Mouse (Mus musculus) embryonic facial prominence, embryonic 12.5 days (tissue): Measurements from ENCODE around the gene Bcas3. TPM values are rescaled to one million over a fixed set of nuclear protein-coding genes. Genes with fewer than 3 reads are reported as not detected.

ENCODE experiments used
- ATAC-seq: fragments of 200-750 bp; cut with Nextera tagmentation; 2 replicates; pipeline ENCODE4 v1.8.0; 2017; ENCODE audit not compliant: insufficient number of reproducible peaks, insufficient read depth, low FRiP score, low TSS enrichment
- H3K27ac ChIP-seq: fragments of 300-500 bp; sonication (generic); 2 replicates; pipeline ENCODE4 v1.5.1; 2016; ENCODE audit warnings: mild to moderate bottlenecking
- H3K27me3 ChIP-seq: fragments of 300-500 bp; sonication (generic); 2 replicates; pipeline ENCODE4 v1.6.1; 2016; ENCODE audit warnings: mild to moderate bottlenecking, moderate library complexity
- H3K36me3 ChIP-seq: fragments of 300-500 bp; sonication (generic); 2 replicates; pipeline ENCODE4 v1.6.1; 2016; ENCODE audit warnings: mild to moderate bottlenecking
- H3K4me1 ChIP-seq: fragments of 300-500 bp; sonication (generic); 2 replicates; pipeline ENCODE4 v1.6.1; 2016
- H3K4me2 ChIP-seq: fragments of 300-500 bp; sonication (generic); replicated peaks from 2 replicates; pipeline ENCODE4 v1.6.1; 2016; ENCODE audit warnings: mild to moderate bottlenecking, moderate library complexity
- H3K4me3 ChIP-seq: fragments of 300-500 bp; sonication (generic); 2 replicates; pipeline ENCODE4 v1.5.1; 2016; ENCODE audit warnings: mild to moderate bottlenecking
- H3K9ac ChIP-seq: fragments of 300-500 bp; sonication (generic); 2 replicates; pipeline ENCODE4 v1.6.1; 2016; ENCODE audit warnings: mild to moderate bottlenecking, moderate library complexity
- H3K9me3 ChIP-seq: fragments of 300-500 bp; sonication (generic); 2 replicates; pipeline ENCODE4 v1.6.1; 2016; ENCODE audit warnings: mild to moderate bottlenecking, moderate library complexity
- WGBS: fragments of 180-500 bp; shearing (Covaris S2); methylation state at CpG from one replicate; pipeline ENCODE4 v1.1.7; 2016; 5-methylcytosine and 5-hydroxymethylcytosine counted together
- polyA plus RNA-seq: library from polyadenylated mRNA; unstranded; fragments of >200 nt; fragmentation: Nextera tagmentation; extraction: Ambion mirVana; gene quantifications from 2 replicates; pipeline ENCODE4 v1.2.1, GENCODE M21; 2016

Bcas3 gene
- polyA plus RNA-seq, 1 experiment from 2014 or later = 28.7 TPM

DNA sequence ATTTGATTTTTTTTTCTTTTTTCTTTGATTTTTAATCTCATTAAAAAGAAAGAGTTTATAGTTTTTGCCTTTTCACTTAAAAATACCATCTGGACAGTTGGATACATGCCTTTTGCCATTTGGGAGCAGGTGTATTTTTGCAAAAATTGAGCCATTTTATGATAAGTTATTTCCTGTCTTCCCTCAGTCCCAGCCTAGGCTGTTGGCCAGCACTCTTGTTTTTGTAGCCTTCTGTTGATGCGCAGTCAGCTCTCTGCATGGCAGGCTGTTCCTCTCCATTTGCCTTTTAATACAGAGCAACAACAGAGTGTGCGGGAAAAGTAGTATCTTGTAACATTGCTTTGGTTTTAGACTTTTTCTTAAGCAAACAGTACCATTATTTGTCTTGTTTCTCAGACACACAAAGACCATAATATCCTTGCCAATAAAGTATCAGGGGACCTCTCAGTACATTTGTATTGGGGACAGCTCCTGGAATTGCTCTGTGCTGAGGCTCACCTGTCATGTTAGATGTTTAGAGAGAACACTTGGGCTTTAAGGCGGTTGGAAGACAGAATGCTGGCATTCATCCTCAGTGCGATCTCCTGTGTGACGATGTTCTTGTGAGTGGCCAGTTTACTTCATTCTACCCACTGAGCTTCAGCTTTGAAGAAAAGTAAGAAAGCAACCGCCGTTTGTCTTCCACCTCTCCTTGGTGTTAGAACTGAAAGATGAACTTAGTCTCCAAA, 23.6 kb upstream of the Bcas3 start:
- 96% methylated on average over 7 of the region's 7 CpGs for WGBS
- Histone ChIP-seq H3K9me3 (no peaks in the 10 kb centered on the region), H3K27me3 (no peaks in the 10 kb centered on the region), H3K9ac (no peak overlapping the region), H3K4me2 (no peak overlapping the region), H3K36me3 (peaks cover 35% of the 10 kb centered on the region), H3K27ac (no peak overlapping the region), H3K4me1 (no peaks in the 10 kb centered on the region), H3K4me3 (no peak overlapping the region)
- ATAC-seq = no peak

DNA sequence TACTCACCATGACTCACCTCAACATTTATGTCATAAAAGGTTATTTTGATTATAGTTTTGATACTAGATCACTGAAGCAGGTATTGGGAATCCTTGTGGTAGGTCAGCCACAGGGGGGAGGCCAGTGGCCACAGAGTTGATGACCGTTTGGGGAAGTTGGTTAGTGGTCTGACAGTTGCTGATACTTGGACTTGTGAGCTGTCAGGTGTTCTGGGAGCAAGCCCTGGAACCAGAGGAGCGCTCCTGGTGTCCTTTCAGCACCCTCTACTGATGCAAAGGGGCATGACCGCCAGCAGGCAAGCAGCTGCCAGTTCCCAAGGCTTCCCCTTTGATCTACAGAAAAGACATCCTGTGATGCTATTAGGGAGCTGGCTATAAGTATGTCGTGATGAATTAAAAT, 18.2 kb upstream of the Bcas3 start:
- 48% methylated on average over 4 of the region's 4 CpGs for WGBS
- Histone ChIP-seq H3K4me2 (no peak overlapping the region), H3K27ac (no peak overlapping the region), H3K9ac (no peak overlapping the region), H3K27me3 (no peaks in the 10 kb centered on the region), H3K9me3 (no peaks in the 10 kb centered on the region), H3K4me1 (no peaks in the 10 kb centered on the region), H3K36me3 (peaks cover 52% of the 10 kb centered on the region), H3K4me3 (no peak overlapping the region)
- ATAC-seq = no peak

DNA sequence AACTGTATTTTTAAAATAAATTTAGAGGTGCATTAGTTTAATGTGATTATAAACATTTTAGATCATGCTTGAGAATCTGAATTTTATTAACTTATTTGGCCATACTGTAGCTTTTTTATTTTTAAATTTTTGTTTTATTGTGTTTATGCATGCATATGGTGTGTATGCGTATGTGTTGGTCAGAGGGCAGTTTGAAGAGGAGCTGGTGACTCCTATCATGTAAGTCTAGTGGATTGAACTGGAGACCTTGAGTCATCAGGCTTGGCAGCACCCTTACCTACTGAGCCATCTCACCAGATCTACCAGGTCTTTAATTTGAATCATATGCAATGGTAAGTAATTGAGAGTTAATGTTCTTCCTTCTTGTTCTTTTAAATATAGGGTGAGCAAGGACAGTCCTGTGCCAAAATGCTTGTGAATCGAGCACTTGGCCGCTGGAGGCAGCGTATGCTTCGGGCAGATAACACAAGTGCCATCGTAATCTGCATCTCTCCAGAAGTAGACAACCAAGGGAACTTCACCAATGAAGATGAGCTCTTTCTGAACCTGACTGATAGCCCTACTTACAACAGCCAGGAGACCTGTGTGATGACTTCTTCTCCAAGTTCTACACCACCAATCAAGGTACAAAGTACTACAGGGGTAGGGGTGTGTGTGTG, 13.7 kb upstream of the Bcas3 start:
- Histone ChIP-seq H3K27ac (no peak overlapping the region), H3K4me1 (no peaks in the 10 kb centered on the region), H3K9me3 (no peaks in the 10 kb centered on the region), H3K4me2 (no peak overlapping the region), H3K27me3 (no peaks in the 10 kb centered on the region), H3K4me3 (no peak overlapping the region), H3K36me3 (peaks cover 49% of the 10 kb centered on the region), H3K9ac (no peak overlapping the region)
- ATAC-seq = no peak
- 98% methylated on average over 6 of the region's 6 CpGs for WGBS

DNA sequence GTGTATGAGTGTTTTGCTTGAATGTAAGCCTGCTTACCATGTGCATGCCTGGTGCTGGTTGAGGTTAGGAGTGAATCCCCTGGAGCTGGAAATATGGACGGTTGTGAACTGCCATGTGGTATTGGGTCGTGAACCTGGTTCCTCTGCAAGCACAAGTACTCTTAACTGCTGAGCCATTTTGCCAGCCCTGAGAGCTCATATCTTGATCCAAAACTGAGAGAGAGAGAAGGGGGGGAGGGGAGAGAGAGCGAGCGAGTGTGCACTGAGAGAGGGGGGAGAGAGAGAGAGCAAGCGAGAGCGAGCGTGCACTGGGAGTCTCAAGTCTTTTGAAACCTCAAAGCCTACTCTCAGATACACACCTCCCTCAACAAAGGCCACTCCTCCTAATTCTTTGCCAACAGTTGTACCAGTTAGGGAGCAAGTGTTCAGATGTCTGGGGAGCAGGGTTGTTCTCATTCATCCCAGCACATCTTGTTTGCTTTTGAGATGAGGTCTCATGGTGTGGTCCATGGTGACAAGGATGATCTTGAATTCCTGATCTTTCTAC, 12.8 kb upstream of the Bcas3 start:
- Histone ChIP-seq H3K9ac (no peak overlapping the region), H3K36me3 (peaks cover 41% of the 10 kb centered on the region), H3K4me1 (no peaks in the 10 kb centered on the region), H3K9me3 (no peaks in the 10 kb centered on the region), H3K27me3 (no peaks in the 10 kb centered on the region), H3K4me2 (no peak overlapping the region), H3K4me3 (no peak overlapping the region), H3K27ac (no peak overlapping the region)
- no peak for ATAC-seq
- 83% methylated on average over 7 of the region's 7 CpGs for WGBS

DNA sequence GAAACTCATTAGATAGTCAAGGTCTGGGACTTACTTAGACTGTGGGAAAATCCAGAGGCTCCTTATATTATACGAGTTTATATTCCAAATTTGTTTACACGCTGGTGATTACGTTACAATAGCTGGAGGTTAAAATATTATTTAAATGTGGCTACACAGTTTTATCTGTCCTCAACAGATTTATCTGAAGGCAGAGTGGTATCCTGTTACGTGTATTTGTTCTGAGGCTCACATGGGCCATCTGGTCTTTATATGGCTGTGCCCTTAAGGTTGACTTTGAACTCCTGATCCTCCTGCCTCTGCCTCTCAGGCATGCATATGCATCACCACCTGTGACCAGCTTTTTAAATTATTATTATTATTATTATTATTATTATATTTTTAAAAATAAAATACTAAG, 852 bp downstream of the Bcas3 start:
- Histone ChIP-seq H3K27ac (no peak overlapping the region), H3K27me3 (no peaks in the 10 kb centered on the region), H3K4me1 (peaks cover 8% of the 10 kb centered on the region; the same call in 1 of the 2 replicates), H3K4me2 (peak overlapping the region; percentile 81), H3K9ac (peak overlapping the region; percentile 76), H3K4me3 (peak overlapping the region; percentile 82), H3K36me3 (0 out of 2 replicates have a peak, but pooled peaks cover 1% of the 10 kb centered on the region), H3K9me3 (no peaks in the 10 kb centered on the region)
- ATAC-seq = no peak
- 67% methylated on average over 4 of the region's 4 CpGs for WGBS

DNA sequence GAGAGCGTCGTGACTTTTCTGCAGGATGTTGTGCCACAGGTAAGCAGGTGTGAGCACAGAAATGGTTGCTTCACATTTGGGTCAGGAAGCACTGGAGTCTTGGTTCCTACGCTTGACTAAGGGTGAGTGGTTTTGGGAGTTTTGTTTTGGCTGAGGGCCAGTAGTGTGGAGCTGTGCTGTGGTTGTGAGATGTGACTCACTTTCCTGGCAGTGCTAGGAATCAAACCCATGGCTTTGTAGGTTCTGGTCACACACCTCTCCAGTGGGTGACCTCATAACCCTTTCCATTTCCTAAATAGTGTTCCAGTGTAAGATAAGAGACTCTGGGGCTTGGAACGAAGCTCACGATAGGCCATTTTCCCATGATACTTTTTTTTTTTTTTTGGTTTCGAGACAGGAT, 6.7 kb downstream of the Bcas3 start:
- WGBS = 93% methylated on average over 6 of the region's 6 CpGs

DNA sequence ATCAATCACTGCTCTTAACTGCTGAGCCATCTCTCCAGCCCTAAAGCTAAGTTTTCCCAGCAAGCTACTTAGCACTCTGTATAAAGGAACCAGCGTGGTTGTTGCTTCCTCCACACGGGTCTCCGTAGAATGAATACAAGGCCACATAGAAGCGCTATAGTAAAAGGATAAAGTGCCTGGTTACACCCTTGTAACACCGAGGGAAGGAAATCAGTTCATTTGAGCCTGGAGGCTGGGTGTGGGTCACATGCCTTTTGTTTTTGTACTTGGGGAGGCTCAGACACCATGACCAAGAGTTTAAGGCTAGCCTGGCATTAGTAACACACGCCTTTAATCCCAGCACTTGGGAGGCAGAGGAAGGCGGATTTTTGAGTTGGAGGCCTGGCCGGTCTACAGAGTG, 8.7 kb downstream of the Bcas3 start:
- H3K36me3 ChIP-seq = peaks cover 32% of the 10 kb centered on the region; the same call in 1 of the 2 replicates
- no peaks in the 10 kb centered on the region for H3K9me3 ChIP-seq
- no peak overlapping the region for H3K4me2 ChIP-seq
- no peaks in the 10 kb centered on the region for H3K4me1 ChIP-seq
- ATAC-seq = no peak
- H3K9ac ChIP-seq = no peak overlapping the region
- H3K4me3 ChIP-seq = no peak overlapping the region
- no peak overlapping the region for H3K27ac ChIP-seq
- WGBS = 74% methylated on average over 8 of the region's 8 CpGs
- no peaks in the 10 kb centered on the region for H3K27me3 ChIP-seq

More for the DNA sequence above, 6.7 kb downstream of the Bcas3 start:
- ATAC-seq = no peak
- H3K4me2 ChIP-seq = no peak overlapping the region
- H3K4me1 ChIP-seq = no peaks in the 10 kb centered on the region
- no peak overlapping the region for H3K9ac ChIP-seq
- H3K9me3 ChIP-seq = no peaks in the 10 kb centered on the region
- H3K4me3 ChIP-seq = no peak overlapping the region
- H3K27me3 ChIP-seq = no peaks in the 10 kb centered on the region
- H3K27ac ChIP-seq = no peak overlapping the region
- peaks cover 32% of the 10 kb centered on the region; the same call in 1 of the 2 replicates for H3K36me3 ChIP-seq

DNA sequence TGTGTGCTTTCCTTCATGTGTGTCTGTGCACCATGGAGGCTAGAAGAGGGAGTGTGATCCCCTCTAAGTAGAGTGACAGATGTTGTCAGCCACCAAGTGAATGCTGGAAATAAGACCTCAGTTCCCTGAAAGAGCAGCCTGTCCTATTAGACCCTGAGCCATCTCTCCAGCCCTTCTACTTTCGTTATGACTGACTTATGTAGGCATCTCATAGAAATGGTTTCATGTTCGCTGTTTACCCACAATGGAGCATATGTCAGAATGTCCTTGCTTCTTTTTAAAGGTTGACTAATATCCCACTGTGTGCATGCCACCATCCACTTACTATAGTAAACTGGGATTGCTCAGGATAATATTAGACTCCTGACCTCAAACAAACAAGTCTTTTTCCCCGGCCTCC, 13.2 kb downstream of the Bcas3 start:
- no peak overlapping the region for H3K9ac ChIP-seq
- no peaks in the 10 kb centered on the region for H3K4me1 ChIP-seq
- no peaks in the 10 kb centered on the region for H3K27me3 ChIP-seq
- 94% methylated on average over 3 of the region's 3 CpGs for WGBS
- H3K4me3 ChIP-seq = no peak overlapping the region
- ATAC-seq = no peak
- H3K27ac ChIP-seq = no peak overlapping the region
- peaks cover 26% of the 10 kb centered on the region; the same call in 1 of the 2 replicates for H3K36me3 ChIP-seq
- no peak overlapping the region for H3K4me2 ChIP-seq
- H3K9me3 ChIP-seq = no peaks in the 10 kb centered on the region

DNA sequence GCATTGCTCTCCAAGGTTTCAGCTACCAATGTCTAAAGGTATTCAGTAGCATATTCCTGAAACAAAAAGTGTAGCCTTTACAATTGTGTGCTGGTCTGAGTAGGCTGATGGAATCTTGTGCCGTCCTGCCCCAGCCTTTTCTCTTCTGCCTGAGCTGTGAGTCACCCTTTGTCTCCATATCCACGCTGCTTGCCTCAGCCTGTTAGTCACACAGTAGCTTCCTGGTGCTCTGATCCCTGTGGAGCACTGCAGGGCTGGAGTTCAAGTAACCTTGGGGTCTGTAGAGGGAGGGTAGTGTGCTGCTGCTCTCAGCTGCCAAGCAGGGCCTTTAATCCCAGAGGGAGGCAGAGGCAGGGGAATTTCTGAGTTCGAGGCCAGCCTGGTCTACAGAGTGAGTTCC, 14.9 kb downstream of the Bcas3 start:
- no peak overlapping the region for H3K27ac ChIP-seq
- WGBS = 74% methylated on average over 3 of the region's 3 CpGs
- H3K9ac ChIP-seq = no peak overlapping the region
- H3K4me2 ChIP-seq = no peak overlapping the region
- no peak overlapping the region for H3K4me3 ChIP-seq
- H3K27me3 ChIP-seq = no peaks in the 10 kb centered on the region
- ATAC-seq = no peak
- H3K36me3 ChIP-seq = peaks cover 22% of the 10 kb centered on the region; the same call in 1 of the 2 replicates
- H3K9me3 ChIP-seq = no peaks in the 10 kb centered on the region
- H3K4me1 ChIP-seq = no peaks in the 10 kb centered on the region

DNA sequence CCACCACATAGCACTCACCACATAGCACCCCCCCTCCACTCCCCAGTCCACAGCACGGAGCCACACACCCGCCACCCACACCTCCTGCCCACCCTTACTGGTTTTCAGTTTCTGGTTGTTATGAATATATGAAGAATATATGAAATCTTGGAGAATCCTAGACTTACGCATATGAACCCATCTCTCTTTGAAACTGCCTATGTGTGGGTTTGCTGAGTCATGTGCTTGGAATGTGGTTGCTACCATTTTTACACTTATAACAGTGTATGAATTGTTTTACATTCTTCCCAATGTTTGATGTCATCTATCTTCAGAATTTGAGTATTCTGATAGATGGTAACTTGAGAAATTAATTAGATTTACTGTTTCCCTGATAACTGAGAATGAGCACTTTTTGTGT, 26.1 kb downstream of the Bcas3 start:
- no peaks in the 10 kb centered on the region for H3K27me3 ChIP-seq
- WGBS = 90% methylated on average over 3 of the region's 3 CpGs
- H3K9ac ChIP-seq = no peak overlapping the region
- ATAC-seq = no peak
- H3K27ac ChIP-seq = no peak overlapping the region
- H3K4me2 ChIP-seq = no peak overlapping the region
- H3K9me3 ChIP-seq = no peaks in the 10 kb centered on the region
- no peaks in the 10 kb centered on the region for H3K4me1 ChIP-seq
- H3K36me3 ChIP-seq = no peaks in the 10 kb centered on the region
- H3K4me3 ChIP-seq = no peak overlapping the region

DNA sequence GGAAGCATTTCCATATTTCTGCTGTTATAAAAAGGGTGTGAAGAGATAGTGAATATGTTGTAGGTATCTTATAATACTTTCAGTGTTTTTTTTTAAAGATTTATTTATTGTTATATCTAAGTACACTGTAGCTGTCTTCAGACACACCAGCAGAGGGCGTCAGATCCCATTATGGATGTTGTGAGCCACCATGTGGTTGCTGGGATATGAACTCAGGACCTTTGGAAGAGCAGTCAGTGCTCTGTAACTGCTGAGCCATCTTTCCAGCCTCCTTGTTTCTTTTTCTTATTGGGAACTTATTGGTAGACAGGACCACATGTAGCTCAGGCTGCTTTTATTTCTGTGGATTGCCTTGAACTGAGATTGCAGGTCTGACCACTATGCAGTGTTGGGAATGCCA, 27.1 kb downstream of the Bcas3 start:
- Histone ChIP-seq H3K4me2 (no peak overlapping the region), H3K9me3 (no peaks in the 10 kb centered on the region), H3K9ac (no peak overlapping the region), H3K4me1 (no peaks in the 10 kb centered on the region), H3K36me3 (no peaks in the 10 kb centered on the region), H3K27me3 (no peaks in the 10 kb centered on the region), H3K4me3 (no peak overlapping the region), H3K27ac (no peak overlapping the region)
- no peak for ATAC-seq
- WGBS = 15% methylated on average over 1 of the region's 1 CpGs

DNA sequence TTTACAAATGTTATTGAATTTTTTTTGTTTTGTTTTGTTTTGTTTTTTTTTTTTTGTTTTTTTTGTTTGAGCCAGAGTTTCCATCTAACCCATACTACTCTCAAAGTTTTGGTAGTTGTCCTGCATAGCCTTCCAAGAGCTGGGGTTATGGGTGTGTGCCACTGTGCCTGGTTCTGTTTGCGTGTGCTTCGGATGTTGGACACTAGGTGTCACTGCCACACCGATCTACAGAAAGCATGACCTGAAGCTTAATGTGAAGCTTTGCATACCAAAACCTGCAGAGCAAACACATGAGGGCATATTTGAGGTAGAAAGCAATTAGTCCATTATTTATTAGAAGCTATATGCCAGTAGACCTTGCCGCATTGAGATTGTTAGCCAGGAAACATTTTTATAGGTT, 29.1 kb downstream of the Bcas3 start:
- ATAC-seq = no peak

More for the DNA sequence above, 29.1 kb downstream of the Bcas3 start:
- H3K36me3 ChIP-seq = no peaks in the 10 kb centered on the region
- H3K4me1 ChIP-seq = no peaks in the 10 kb centered on the region
- H3K9ac ChIP-seq = no peak overlapping the region
- no peak overlapping the region for H3K27ac ChIP-seq
- no peak overlapping the region for H3K4me3 ChIP-seq
- no peak overlapping the region for H3K4me2 ChIP-seq
- 15% methylated on average over 4 of the region's 4 CpGs for WGBS
- H3K27me3 ChIP-seq = no peaks in the 10 kb centered on the region
- H3K9me3 ChIP-seq = no peaks in the 10 kb centered on the region
